28 mouse cellular contexts compared by ENCODE assay signal in genomic region chr10:8173032-8173431, GRCm38 (mm10).
DNase-seq lines count a peak whose midpoint lies in the region; ATAC-seq and TF ChIP-seq lines count a peak whose summit lies in the region.
"Had no signal": no experiment of that assay in that cellular context is flagged by ENCODE, and none has a peak within 500 bp of the region (broad histone marks: within the 10 kb centered on the region; RNA-seq: fewer than 3 reads in every experiment).

No protein-coding gene starts in this region.

- no peak for TF ChIP-seq CTCF in stomach, postnatal 0 days (IDR thresholded peaks at IDR 0.05; ENCODE audit: low read depth)
- no peak for TF ChIP-seq CTCF in olfactory bulb, adult 2 months (IDR thresholded peaks at IDR 0.05; ENCODE audit: insufficient read depth, low read depth, low read length)

- H3K9me3 ChIP-seq in lung, embryonic 16.5 days (ENCODE audit: control insufficient read depth, low read length), result peaks cover 12% of the 10 kb centered on the region; the same call in 1 of the 2 replicates
- no peaks in the 10 kb centered on the region for H3K9me3 ChIP-seq in stomach, embryonic 15.5 days
- H3K9me3 ChIP-seq in stomach, postnatal 0 days (ENCODE audit: control insufficient read depth, low read length), result no peaks in the 10 kb centered on the region
- peaks cover 26% of the 10 kb centered on the region for H3K9me3 ChIP-seq in limb, embryonic 12.5 days
- H3K9me3 ChIP-seq: neural tube, embryonic 15.5 days had no signal

- no peak overlapping the region for H3K4me3 ChIP-seq in lung, embryonic 16.5 days (ENCODE audit: low read length)
- H3K4me3 ChIP-seq in stomach, embryonic 15.5 days (replicated peaks), result no peak overlapping the region
- no peak overlapping the region for H3K4me3 ChIP-seq in stomach, postnatal 0 days (ENCODE audit: low read depth, low read length)
- H3K4me3 ChIP-seq in limb, embryonic 12.5 days (replicated peaks), result no peak overlapping the region
- H3K4me3 ChIP-seq in olfactory bulb, adult 2 months (ENCODE audit: insufficient read depth, low read depth, low read length), result no peak overlapping the region
- H3K4me3 ChIP-seq: heart, embryonic 10.5 days; heart, embryonic 15.5 days; hindbrain, embryonic 12.5 days; kidney, embryonic 15.5 days; layer of hippocampus, adult 2 months; left cerebral cortex, adult 2 months; midbrain, embryonic 12.5 days; neural tube, embryonic 15.5 days had no signal

- no peak overlapping the region for H3K4me2 ChIP-seq in lung, embryonic 16.5 days (ENCODE audit: low read depth, low read length)
- no peak overlapping the region for H3K4me2 ChIP-seq in stomach, embryonic 15.5 days
- no peak overlapping the region for H3K4me2 ChIP-seq in stomach, postnatal 0 days (replicated peaks; ENCODE audit: low read depth)
- H3K4me2 ChIP-seq in limb, embryonic 12.5 days, result no peak overlapping the region
- H3K4me2 ChIP-seq: heart, embryonic 15.5 days; hindbrain, embryonic 12.5 days; kidney, embryonic 15.5 days; midbrain, embryonic 12.5 days; neural tube, embryonic 15.5 days had no signal

- no peak for TF ChIP-seq POLR2A in olfactory bulb, adult 2 months (IDR thresholded peaks at IDR 0.05; ENCODE audit: insufficient read depth, low read depth, low read length)

- 46% methylated on average over 3 of the region's 3 CpGs for WGBS in lung, embryonic 16.5 days
- 53% methylated on average over 3 of the region's 3 CpGs for WGBS in stomach, embryonic 15.5 days
- 44% methylated on average over 3 of the region's 3 CpGs for WGBS in stomach, postnatal 0 days
- 70% methylated on average over 3 of the region's 3 CpGs for WGBS in limb, embryonic 12.5 days
- 52% methylated on average over 3 of the region's 3 CpGs for WGBS in olfactory bulb, adult 2 months

- no peak for TF ChIP-seq EP300 in stomach, postnatal 0 days (optimal IDR thresholded peaks at IDR 0.05)

- no peaks in the 10 kb centered on the region for H3K36me3 ChIP-seq in lung, embryonic 16.5 days (ENCODE audit: control insufficient read depth, insufficient read depth, low read length)
- no peaks in the 10 kb centered on the region for H3K36me3 ChIP-seq in stomach, embryonic 15.5 days
- no peaks in the 10 kb centered on the region for H3K36me3 ChIP-seq in stomach, postnatal 0 days (ENCODE audit: control insufficient read depth, insufficient read depth, low read length)
- H3K36me3 ChIP-seq in limb, embryonic 12.5 days, result no peaks in the 10 kb centered on the region
- H3K36me3 ChIP-seq: heart, embryonic 15.5 days; hindbrain, embryonic 12.5 days; kidney, embryonic 15.5 days; midbrain, embryonic 12.5 days; neural tube, embryonic 15.5 days had no signal

- peaks cover 8% of the 10 kb centered on the region; the same call in 1 of the 2 replicates for H3K4me1 ChIP-seq in lung, embryonic 16.5 days (replicated peaks; ENCODE audit: control insufficient read depth, insufficient read depth, low read length)
- peaks cover 10% of the 10 kb centered on the region; the same call in 1 of the 2 replicates for H3K4me1 ChIP-seq in stomach, embryonic 15.5 days
- peaks cover 4% of the 10 kb centered on the region; the same call in 1 of the 2 replicates for H3K4me1 ChIP-seq in stomach, postnatal 0 days (replicated peaks; ENCODE audit: control insufficient read depth, insufficient read depth)
- peaks cover 27% of the 10 kb centered on the region for H3K4me1 ChIP-seq in limb, embryonic 12.5 days (replicated peaks)
- peaks cover 10% of the 10 kb centered on the region for H3K4me1 ChIP-seq in olfactory bulb, adult 2 months (ENCODE audit: control insufficient read depth, insufficient read depth, low read length)
- H3K4me1 ChIP-seq: heart, embryonic 10.5 days had no signal

- ATAC-seq in lung, embryonic 16.5 days (ENCODE audit: low read depth), result peak; percentile 65; the same call in 1 of the 2 replicates
- ATAC-seq in stomach, embryonic 15.5 days (ENCODE audit: insufficient read depth, low FRiP score, low read depth), result no peak
- no peak for ATAC-seq in stomach, postnatal 0 days (ENCODE audit: low FRiP score, low TSS enrichment)
- no peak for ATAC-seq in limb, embryonic 12.5 days (ENCODE audit: insufficient number of reproducible peaks, insufficient read depth, low FRiP score, low TSS enrichment, low read depth)
- ATAC-seq: CD4-positive, CD25-positive, alpha-beta regulatory T cell, adult 4 months; forebrain, embryonic 14.5 days; intestine, embryonic 16.5 days had no signal

- DNase-seq in lung, postnatal 4 days, result no peak
- DNase-seq in stomach, postnatal 0 days (ENCODE audit: low spot score), result no peak
- no peak for DNase-seq in thymus, postnatal 4 days
- no peak for DNase-seq in kidney, postnatal 36 days
- DNase-seq: adrenal gland, postnatal 14 days; cerebellum, adult 11-12 months; cerebellum, adult 9-11 months; embryo, embryonic 11 days; gastrocnemius, postnatal 25 days; heart, adult 11 months; heart, postnatal 36 days; kidney, postnatal 25 days; spleen, adult 18-20 months had no signal

- no peak overlapping the region for H3K27ac ChIP-seq in lung, embryonic 16.5 days (ENCODE audit: low read length)
- peak overlapping the region; percentile 54; the same call in 1 of the 2 replicates for H3K27ac ChIP-seq in stomach, embryonic 15.5 days
- no peak overlapping the region for H3K27ac ChIP-seq in stomach, postnatal 0 days (replicated peaks)
- H3K27ac ChIP-seq in limb, embryonic 12.5 days, result peak overlapping the region; percentile 82
- H3K27ac ChIP-seq in olfactory bulb, adult 2 months (ENCODE audit: insufficient read depth, low read depth, low read length), result peak overlapping the region; percentile 65
- H3K27ac ChIP-seq: heart, embryonic 10.5 days; heart, embryonic 15.5 days; hindbrain, embryonic 12.5 days; kidney, embryonic 15.5 days; layer of hippocampus, adult 2 months; left cerebral cortex, adult 2 months; midbrain, embryonic 12.5 days; neural tube, embryonic 15.5 days had no signal

- H3K9ac ChIP-seq in lung, embryonic 16.5 days (ENCODE audit: low read length), result no peak overlapping the region
- no peak overlapping the region for H3K9ac ChIP-seq in stomach, embryonic 15.5 days
- no peak overlapping the region for H3K9ac ChIP-seq in stomach, postnatal 0 days (ENCODE audit: low read length)
- H3K9ac ChIP-seq in limb, embryonic 12.5 days (replicated peaks), result no peak overlapping the region
- H3K9ac ChIP-seq: heart, embryonic 15.5 days; hindbrain, embryonic 12.5 days; kidney, embryonic 15.5 days; midbrain, embryonic 12.5 days; neural tube, embryonic 15.5 days had no signal

- no peaks in the 10 kb centered on the region for H3K27me3 ChIP-seq in lung, embryonic 16.5 days (ENCODE audit: control insufficient read depth, insufficient read depth, low read depth, low read length)
- H3K27me3 ChIP-seq in stomach, embryonic 15.5 days (replicated peaks), result no peaks in the 10 kb centered on the region
- no peaks in the 10 kb centered on the region for H3K27me3 ChIP-seq in stomach, postnatal 0 days (ENCODE audit: control insufficient read depth, insufficient read depth, low read length)
- H3K27me3 ChIP-seq in limb, embryonic 12.5 days, result no peaks in the 10 kb centered on the region
- H3K27me3 ChIP-seq: heart, embryonic 15.5 days; hindbrain, embryonic 12.5 days; kidney, embryonic 15.5 days; midbrain, embryonic 12.5 days; neural tube, embryonic 15.5 days had no signal

Comparison
In these comparisons a context has a peak if more than half of its experiments do, and no peak if none do; other contexts are left out.
1. H3K27ac ChIP-seq: peak in stomach, embryonic 15.5 days (single experiment), limb, embryonic 12.5 days (single experiment) and olfactory bulb, adult 2 months (single experiment); none in lung, embryonic 16.5 days (single experiment) and stomach, postnatal 0 days (single experiment).